Mouse (Mus musculus) gastrocnemius, postnatal 4 days (tissue): Measurements from ENCODE around the gene Btbd7. TPM values are rescaled to one million over a fixed set of nuclear protein-coding genes. Genes with fewer than 3 reads are reported as not detected.
A peak's percentile ranks its signal among the peaks of the same experiment; 100 is the strongest.

Experiments used
- DNase-seq, 2 experiments: peaks; one replicate each; pipeline ENCODE4 v3.0.0; 2021 to 2022; ENCODE audit warnings: low spot score in 2 of 2, mixed read lengths in 2 of 2
- long read RNA-seq, 2 experiments: library from polyadenylated mRNA; stranded (forward); transcript quantifications; one replicate each; pipeline ENCODE4 v2.0.0; 2021
- total RNA-seq, 2 experiments: library from RNA; stranded (reverse); gene quantifications; 2 replicates each; pipeline ENCODE4 v1.2.3; 2021

Btbd7 gene
- total RNA-seq: 10 to 100 TPM; 31.9 to 32.4 TPM
- long read RNA-seq, experiment 1, full-length matches to known transcripts: 2 of 11 reads
- long read RNA-seq, experiment 1, partial matches to known transcripts: 5 of 11 reads
- long read RNA-seq, experiment 1, other reads (novel, unspliced or antisense): 4 of 11 reads
- long read RNA-seq, experiment 2, full-length matches to known transcripts: 4 of 17 reads
- long read RNA-seq, experiment 2, partial matches to known transcripts: 6 of 17 reads
- long read RNA-seq, experiment 2, other reads (novel, unspliced or antisense): 7 of 17 reads

GRCm38 (mm10) chr12:102878031-102878823 lies at the start of gene Btbd7:
Gene Btbd7 (minus strand): TSS chr12:102878471.
- DNase-seq: peak; percentile 98 to 99

- no peak for DNase-seq
Measured at GRCm38 (mm10) chr12:102916073-102916472, 37.8 kb upstream of the Btbd7 start.

GRCm38 (mm10) chr12:102908191-102908590 lies 29.9 kb upstream of the Btbd7 start:
- no peak for DNase-seq

- no peak for DNase-seq
Measured at GRCm38 (mm10) chr12:102899091-102899490, 20.8 kb upstream of the Btbd7 start, which contains the start of gene Cox8c. Gene Cox8c (plus strand): TSS chr12:102899316.

- DNase-seq: no peak
Measured at GRCm38 (mm10) chr12:102888568-102888967, 10.3 kb upstream of the Btbd7 start.

- DNase-seq: no peak
Measured at GRCm38 (mm10) chr12:102887366-102887765, 9.1 kb upstream of the Btbd7 start.

GRCm38 (mm10) chr12:102885735-102886134 lies 7.5 kb upstream of the Btbd7 start:
- no peak for DNase-seq

GRCm38 (mm10) chr12:102878901-102879300 lies 630 bp upstream of the Btbd7 start:
- DNase-seq: peak in 1 of 2 experiments; percentile 16

- peak; percentile 20 to 44 for DNase-seq
Measured at GRCm38 (mm10) chr12:102877301-102878030, 805 bp downstream of the Btbd7 start.

- no peak for DNase-seq
Measured at GRCm38 (mm10) chr12:102870527-102870926, 7.7 kb downstream of the Btbd7 start.

- DNase-seq: no peak
Measured at GRCm38 (mm10) chr12:102869802-102870201, 8.5 kb downstream of the Btbd7 start.

GRCm38 (mm10) chr12:102860806-102861205 lies 17.5 kb downstream of the Btbd7 start:
- DNase-seq: no peak

GRCm38 (mm10) chr12:102838271-102838670 lies 40.0 kb downstream of the Btbd7 start:
- DNase-seq: no peak

- no peak for DNase-seq
Measured at GRCm38 (mm10) chr12:102832746-102833300, 45.4 kb downstream of the Btbd7 start.

- DNase-seq: no peak
Measured at GRCm38 (mm10) chr12:102831888-102832287, 46.4 kb downstream of the Btbd7 start.

- no peak for DNase-seq
Measured at GRCm38 (mm10) chr12:102827119-102827518, 51.2 kb downstream of the Btbd7 start.

GRCm38 (mm10) chr12:102826399-102826798 lies 51.9 kb downstream of the Btbd7 start:
- no peak for DNase-seq

- no peak for DNase-seq
Measured at GRCm38 (mm10) chr12:102814858-102815257, 63.4 kb downstream of the Btbd7 start.

- DNase-seq: no peak
Measured at GRCm38 (mm10) chr12:102799528-102799927, 78.7 kb downstream of the Btbd7 start.

GRCm38 (mm10) chr12:102787927-102788326 lies 90.3 kb downstream of the Btbd7 start:
- DNase-seq: no peak

GRCm38 (mm10) chr12:102785593-102785985 lies 92.7 kb downstream of the Btbd7 start:
- no peak for DNase-seq
